Mouse (Mus musculus): ENCODE data around the gene Thtpa. TPM values are rescaled to one million over a fixed set of nuclear protein-coding genes. Genes with fewer than 3 reads are reported as not detected.

Gene Thtpa
- polyA plus RNA-seq, 1 experiment from 2014 or later, result 19.2 TPM

- Histone ChIP-seq H3K4me1 (ENCODE audit: insufficient read depth) (peaks cover 5% of the 10 kb centered on the region; the same call in 1 of the 2 replicates), H3K9ac (no peak overlapping the region), H3K36me3 (ENCODE audit: insufficient read depth) (no peaks in the 10 kb centered on the region), H3K27ac (ENCODE audit: low read depth) (no peak overlapping the region), H3K4me3 (ENCODE audit: low read depth, low read length) (no peak overlapping the region), H3K9me3 (ENCODE audit: low read depth, low read length) (no peaks in the 10 kb centered on the region), H3K4me2 (no peak overlapping the region), H3K27me3 (ENCODE audit: insufficient read depth, low read length) (peaks cover 59% of the 10 kb centered on the region)
- ATAC-seq (ENCODE audit: insufficient read depth) (no peak), DNase-seq (no peak)
- TF ChIP-seq CTCF (IDR thresholded peaks at IDR 0.05; ENCODE audit: low read depth), result no peak
- WGBS, result 70% methylated on average over 2 of the region's 2 CpGs
Measured at GRCm38 (mm10) chr14:55111720-55112119, 17.1 kb downstream of the Thtpa start.

GRCm38 (mm10) chr14:55113351-55113974 is 18.9 kb downstream of the Thtpa start:
- Histone ChIP-seq H3K36me3 (ENCODE audit: insufficient read depth) (no peaks in the 10 kb centered on the region), H3K9ac (no peak overlapping the region), H3K27me3 (ENCODE audit: insufficient read depth, low read length) (peaks cover 71% of the 10 kb centered on the region), H3K27ac (ENCODE audit: low read depth) (no peak overlapping the region), H3K4me1 (ENCODE audit: insufficient read depth) (peaks cover 5% of the 10 kb centered on the region; the same call in 1 of the 2 replicates), H3K4me2 (peak overlapping the region; percentile 10; the same call in 1 of the 2 replicates), H3K9me3 (ENCODE audit: low read depth, low read length) (no peaks in the 10 kb centered on the region), H3K4me3 (ENCODE audit: low read depth, low read length) (no peak overlapping the region)
- DNase-seq (no peak), ATAC-seq (ENCODE audit: insufficient read depth) (no peak)
- WGBS, result 57% methylated on average over 51 of the region's 51 CpGs
- no peak for TF ChIP-seq CTCF (IDR thresholded peaks at IDR 0.05; ENCODE audit: low read depth)

GRCm38 (mm10) chr14:55113975-55114645 is 19.5 kb downstream of the Thtpa start:
- Histone ChIP-seq H3K4me1 (ENCODE audit: insufficient read depth) (peaks cover 5% of the 10 kb centered on the region; the same call in 1 of the 2 replicates), H3K9me3 (ENCODE audit: low read depth, low read length) (no peaks in the 10 kb centered on the region), H3K27me3 (ENCODE audit: insufficient read depth, low read length) (peaks cover 71% of the 10 kb centered on the region), H3K27ac (ENCODE audit: low read depth) (no peak overlapping the region), H3K4me2 (peak overlapping the region; percentile 100), H3K9ac (no peak overlapping the region), H3K4me3 (ENCODE audit: low read depth, low read length) (peak overlapping the region; percentile 55), H3K36me3 (ENCODE audit: insufficient read depth) (no peaks in the 10 kb centered on the region)
- DNase-seq (no peak), ATAC-seq (ENCODE audit: insufficient read depth) (no peak)
- TF ChIP-seq CTCF (IDR thresholded peaks at IDR 0.05; ENCODE audit: low read depth), result peak; percentile 64
- 7% methylated on average over 26 of the region's 26 CpGs for WGBS

GRCm38 (mm10) chr14:55114759-55115701 is 20.4 kb downstream of the Thtpa start:
- ATAC-seq (ENCODE audit: insufficient read depth) (peak; percentile 73), DNase-seq (peak; percentile 75)
- Histone ChIP-seq H3K4me1 (ENCODE audit: insufficient read depth) (no peaks in the 10 kb centered on the region), H3K9me3 (ENCODE audit: low read depth, low read length) (no peaks in the 10 kb centered on the region), H3K4me3 (ENCODE audit: low read depth, low read length) (peak overlapping the region; percentile 55), H3K4me2 (peak overlapping the region; percentile 100), H3K27me3 (ENCODE audit: insufficient read depth, low read length) (peaks cover 63% of the 10 kb centered on the region), H3K27ac (ENCODE audit: low read depth) (no peak overlapping the region), H3K9ac (peak overlapping the region; percentile 61), H3K36me3 (ENCODE audit: insufficient read depth) (no peaks in the 10 kb centered on the region)
- WGBS, result under 1% methylated on average over 72 of the region's 78 CpGs
- peak; percentile 42 for TF ChIP-seq CTCF (IDR thresholded peaks at IDR 0.05; ENCODE audit: low read depth)

GRCm38 (mm10) chr14:55115846-55116245 is 21.3 kb downstream of the Thtpa start:
- H3K4me1 ChIP-seq (ENCODE audit: insufficient read depth), result no peaks in the 10 kb centered on the region
- no peak for TF ChIP-seq CTCF (IDR thresholded peaks at IDR 0.05; ENCODE audit: low read depth)
- 2% methylated on average over 8 of the region's 8 CpGs for WGBS
- peak; percentile 16; the same call in 1 of the 2 replicates for ATAC-seq (ENCODE audit: insufficient read depth)
- H3K27me3 ChIP-seq (ENCODE audit: insufficient read depth, low read length), result peaks cover 55% of the 10 kb centered on the region
- no peak for DNase-seq
- H3K9me3 ChIP-seq (ENCODE audit: low read depth, low read length), result no peaks in the 10 kb centered on the region
- no peak overlapping the region for H3K27ac ChIP-seq (ENCODE audit: low read depth)
- H3K4me2 ChIP-seq, result peak overlapping the region; percentile 100
- peak overlapping the region; percentile 55 for H3K4me3 ChIP-seq (ENCODE audit: low read depth, low read length)
- no peak overlapping the region for H3K9ac ChIP-seq
- H3K36me3 ChIP-seq (ENCODE audit: insufficient read depth), result no peaks in the 10 kb centered on the region

GRCm38 (mm10) chr14:55116425-55117200 is 22.0 kb downstream of the Thtpa start, which contains the start of gene Jph4:
Jph4 (minus strand) TSS chr14:55116935.
- TF ChIP-seq CTCF (IDR thresholded peaks at IDR 0.05; ENCODE audit: low read depth), result no peak
- H3K27me3 ChIP-seq (ENCODE audit: insufficient read depth, low read length), result peaks cover 52% of the 10 kb centered on the region
- H3K4me1 ChIP-seq (ENCODE audit: insufficient read depth), result no peaks in the 10 kb centered on the region
- DNase-seq (peak; percentile 39), ATAC-seq (ENCODE audit: insufficient read depth) (no peak)
- no peaks in the 10 kb centered on the region for H3K9me3 ChIP-seq (ENCODE audit: low read depth, low read length)
- peak within 1 kb of the TSS; percentile 55 for H3K4me3 ChIP-seq (ENCODE audit: low read depth, low read length)
- 4% methylated on average over 21 of the region's 21 CpGs for WGBS
- peak within 1 kb of the TSS; percentile 100 for H3K4me2 ChIP-seq
- H3K27ac ChIP-seq (ENCODE audit: low read depth), result no peak within 1 kb of the TSS
- H3K36me3 ChIP-seq (ENCODE audit: insufficient read depth), result no peaks in the 10 kb centered on the region
- H3K9ac ChIP-seq, result no peak within 1 kb of the TSS

Data from lung, embryonic 14.5 days (tissue).